Mouse (Mus musculus) T-helper 1 cell (primary cell): ENCODE data around the gene Mcrs1.
"Not testable (repeated sequence)": the region's sequence is repeated elsewhere in the genome, so short reads cannot be mapped to it uniquely, and the experiment has no call there.

Source experiments
- in situ Hi-C: fragments of 300-600 bp; cut with MboI, MseI; formaldehyde crosslinking; loops from one replicate; pipeline ENCODE4 v1.15.1; 2025; ENCODE audit warnings: high pct_unique_total_duplicates

Mcrs1 gene

DNA sequence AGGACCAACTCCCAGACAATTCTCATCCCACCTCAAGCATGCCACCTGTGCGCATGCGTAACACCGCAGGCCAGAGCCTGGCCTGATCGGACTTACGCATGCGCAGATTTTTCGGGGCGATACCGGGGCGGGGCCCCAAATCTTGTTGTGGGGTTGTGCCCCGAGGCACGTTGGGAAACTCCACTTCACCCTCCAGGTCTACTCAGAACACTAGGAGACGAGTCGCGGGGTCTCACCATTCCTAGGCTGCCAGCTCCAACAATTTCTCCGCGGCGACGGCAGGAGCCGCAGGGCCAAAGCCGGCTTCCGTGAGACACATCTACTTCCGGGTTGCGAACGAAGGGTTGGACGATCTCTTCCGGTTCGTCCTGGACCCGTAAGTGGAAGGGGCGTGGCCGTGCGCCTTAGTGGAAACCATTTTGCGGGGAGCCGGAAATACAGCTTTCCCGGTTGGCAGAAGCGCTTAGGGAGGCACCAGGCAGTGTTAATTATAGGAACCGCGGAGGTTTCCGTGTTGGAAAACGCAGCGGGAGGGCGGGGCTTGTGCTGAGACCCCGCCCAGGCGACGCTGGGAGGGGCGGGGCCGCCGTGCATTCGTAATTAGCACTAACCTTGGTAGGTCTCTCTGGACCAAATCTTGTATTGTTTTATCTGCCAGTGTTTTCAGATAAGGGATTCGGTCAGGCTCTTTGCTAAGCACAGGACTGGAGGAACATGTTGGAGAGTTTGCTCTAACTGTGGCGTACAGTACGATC lies at the start of gene Mcrs1:
Gene Mcrs1, minus strand, starts transcription at position 336 of the 755 bp plus-strand sequence.
- in situ Hi-C loops: no loop called here

DNA sequence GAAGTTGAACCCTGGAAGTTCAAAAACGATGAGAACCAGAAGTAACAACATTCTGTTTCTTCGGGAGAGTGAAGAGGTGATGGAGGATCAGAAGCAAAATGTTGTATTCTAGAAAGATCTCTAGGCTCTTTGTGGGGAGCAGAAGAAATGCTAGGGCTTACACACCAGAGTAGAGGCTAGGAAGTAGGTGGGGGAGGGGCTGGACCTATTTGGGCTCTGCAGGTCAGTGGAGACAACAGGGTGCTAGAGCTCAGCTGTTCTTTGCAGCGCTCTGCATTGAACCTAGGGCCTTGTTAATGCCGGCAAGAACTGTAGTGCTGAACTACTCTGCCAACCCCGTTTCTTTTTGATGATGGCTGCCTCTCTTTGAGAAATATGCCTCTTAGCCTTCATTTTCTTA lies 44.5 kb upstream of the Mcrs1 start:
- in situ Hi-C loops: no loop called here

DNA sequence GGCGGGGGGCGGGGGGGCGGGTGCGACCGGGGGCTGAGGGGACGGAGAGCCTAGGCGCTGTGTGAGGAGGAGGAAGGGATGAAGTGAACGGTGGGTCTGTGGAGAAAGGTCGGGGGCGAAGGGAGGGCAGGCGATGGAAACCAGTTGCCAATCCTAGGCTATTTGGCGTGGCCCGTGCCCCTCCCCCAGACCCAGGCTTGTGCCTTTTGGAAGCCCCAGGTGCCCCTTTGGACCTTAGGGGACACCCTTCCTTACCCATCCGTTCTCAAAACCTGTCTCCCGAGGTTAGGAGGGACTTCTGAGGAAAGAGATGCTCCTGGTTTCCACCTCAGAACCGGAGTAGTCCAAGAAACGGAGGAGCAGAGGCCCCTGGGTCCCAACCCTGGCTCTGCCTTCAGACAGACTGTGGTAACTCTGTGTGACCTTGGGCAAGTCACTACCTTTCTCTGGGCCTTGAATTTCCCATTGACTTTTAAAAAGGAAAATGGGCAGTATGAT lies 43.8 kb upstream of the Mcrs1 start, which contains the start of gene Fam186b:
Gene Fam186b, minus strand, starts transcription at position 405 of the 498 bp plus-strand sequence.
- in situ Hi-C loops: no loop called here

DNA sequence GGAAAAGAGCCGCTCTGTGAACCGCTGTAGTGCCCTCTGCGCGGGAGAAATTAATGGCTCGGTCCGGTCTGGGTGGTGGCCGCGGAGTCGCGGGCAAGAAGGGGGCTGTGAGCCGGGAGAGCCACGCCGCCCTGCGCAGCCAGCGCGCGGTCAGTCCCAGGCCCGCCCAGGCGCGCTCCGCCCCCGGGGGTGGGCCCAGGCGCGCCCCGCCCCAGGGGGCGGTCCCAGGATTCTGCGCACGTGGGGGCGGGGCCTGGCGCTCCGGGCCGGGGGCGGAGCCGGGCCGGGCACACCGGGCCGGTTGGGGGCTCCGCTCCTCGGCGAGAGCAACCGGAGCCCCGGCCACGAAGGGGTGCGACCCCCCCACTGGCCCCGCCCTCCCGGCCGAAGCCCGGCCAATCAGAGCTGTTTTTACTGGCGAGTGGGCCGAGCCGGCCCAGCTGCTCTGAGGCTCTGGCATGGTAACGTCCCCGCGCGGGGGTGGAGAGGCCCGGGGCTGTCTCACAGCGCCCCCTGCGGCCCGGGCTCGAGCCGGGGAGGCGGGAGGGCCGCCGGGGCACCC lies 43.1 kb upstream of the Mcrs1 start, which contains the start of gene Prpf40b:
Gene Prpf40b, plus strand, starts transcription at position 275 of the 562 bp plus-strand sequence.
- in situ Hi-C loops: no loop called here

DNA sequence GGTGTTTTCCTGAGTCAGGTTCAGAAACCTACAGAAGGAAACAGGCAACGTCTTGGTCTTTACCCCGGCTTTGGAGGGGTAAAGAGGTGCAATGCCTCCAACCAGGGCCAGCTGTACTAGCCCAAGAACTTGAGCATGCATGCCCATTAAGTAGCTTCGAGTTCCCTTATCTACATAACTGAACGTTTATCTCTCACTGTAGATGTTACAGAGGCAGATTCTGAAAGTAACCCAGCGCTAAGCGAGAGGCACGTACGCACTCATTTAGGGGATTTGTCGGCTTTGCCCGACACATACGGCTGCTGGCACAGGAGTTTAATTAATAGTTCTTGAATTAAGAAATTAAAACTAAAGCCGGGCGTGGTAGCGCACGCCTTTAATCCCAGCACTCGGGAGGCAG lies 42.5 kb upstream of the Mcrs1 start:
- in situ Hi-C loops: no loop called here

DNA sequence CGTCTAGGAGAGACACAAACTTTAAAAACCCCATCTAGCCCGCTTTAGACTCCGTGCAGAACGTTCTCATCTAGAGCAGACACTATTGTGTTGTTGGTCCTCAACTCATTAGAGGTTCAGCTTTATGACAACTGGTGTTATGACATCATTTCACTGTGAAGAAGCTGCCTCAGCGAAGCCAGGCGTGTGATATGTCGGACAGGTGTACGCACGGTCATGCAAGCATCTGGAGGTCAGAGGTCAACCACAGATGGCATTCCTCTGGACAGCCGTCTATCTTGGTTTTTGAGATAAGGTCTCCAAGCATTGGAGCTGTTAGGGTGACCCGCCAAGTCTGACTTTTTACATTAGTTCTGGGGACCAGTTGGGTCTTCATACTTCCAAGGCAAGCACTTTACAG lies 38.8 kb upstream of the Mcrs1 start:
- in situ Hi-C loops: no loop called here

DNA sequence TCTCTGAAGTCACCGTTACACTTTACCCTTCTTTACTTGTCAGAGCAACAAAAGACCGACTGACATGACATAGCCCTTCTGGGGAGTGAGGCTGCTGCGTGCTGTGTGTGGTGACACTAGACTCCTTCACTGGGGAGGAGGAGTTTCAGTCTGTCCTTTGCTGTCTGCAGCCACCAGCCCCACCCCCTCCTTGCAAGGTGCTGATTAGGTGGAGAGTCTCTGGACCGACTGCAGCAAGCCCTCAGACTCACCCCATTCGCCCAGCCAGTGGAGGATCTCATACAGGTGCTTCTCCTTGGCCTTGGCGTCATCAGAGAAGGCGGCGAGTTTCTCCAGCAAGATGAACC lies 33.4 kb upstream of the Mcrs1 start:
- in situ Hi-C loops: no loop called here

DNA sequence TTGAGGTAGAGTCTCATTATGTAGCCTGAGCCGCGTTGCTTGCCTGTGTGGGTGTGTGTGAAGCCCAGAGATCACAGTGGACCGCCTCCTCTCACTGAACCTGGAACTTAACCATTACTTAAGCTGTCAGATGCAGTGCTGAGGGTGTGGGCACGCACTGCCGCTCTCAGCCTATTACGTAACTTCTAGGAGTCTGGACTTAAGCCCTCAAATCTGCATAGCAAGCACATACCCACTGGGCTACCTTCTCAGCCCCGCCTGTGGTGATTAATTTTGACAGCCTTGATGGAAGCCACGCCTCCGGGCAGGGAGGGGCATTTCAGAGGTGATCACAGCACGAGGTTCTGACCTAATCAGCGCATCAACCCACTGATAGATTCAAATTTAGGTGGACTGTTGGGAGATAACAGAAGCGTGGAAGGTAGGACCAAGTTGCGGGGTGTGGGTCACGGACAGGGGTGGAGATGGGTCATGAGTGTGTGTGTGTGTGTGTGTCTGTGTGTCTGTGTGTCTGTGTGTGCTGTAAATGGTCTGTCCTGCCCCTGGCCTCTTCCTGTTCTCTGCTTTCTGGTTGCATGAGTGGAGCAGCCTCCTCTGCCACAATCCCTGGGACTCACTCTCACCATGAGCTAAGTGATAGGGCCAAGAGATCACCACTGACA lies 32.9 kb upstream of the Mcrs1 start:
- in situ Hi-C loops: no loop called here

DNA sequence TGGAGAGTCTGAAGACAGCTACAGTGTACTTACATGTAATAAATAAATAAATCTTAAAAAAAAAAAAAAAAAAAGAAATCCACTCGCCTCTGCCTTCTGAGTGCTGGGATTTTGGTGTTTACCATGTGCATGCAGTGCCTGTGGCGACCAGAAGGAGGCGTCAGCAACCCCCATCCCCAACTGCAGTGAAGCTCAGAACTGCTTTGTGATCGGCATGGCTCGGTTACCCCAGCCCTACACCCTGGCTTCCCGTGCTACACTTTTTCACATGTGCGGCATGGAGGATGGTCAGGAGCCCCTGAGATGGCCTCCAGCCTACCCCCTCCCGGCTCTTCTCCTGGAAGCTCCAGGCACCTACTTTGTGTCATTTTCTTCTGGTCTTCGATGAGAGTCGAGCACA lies 31.7 kb upstream of the Mcrs1 start:
- in situ Hi-C loops: no loop called here

DNA sequence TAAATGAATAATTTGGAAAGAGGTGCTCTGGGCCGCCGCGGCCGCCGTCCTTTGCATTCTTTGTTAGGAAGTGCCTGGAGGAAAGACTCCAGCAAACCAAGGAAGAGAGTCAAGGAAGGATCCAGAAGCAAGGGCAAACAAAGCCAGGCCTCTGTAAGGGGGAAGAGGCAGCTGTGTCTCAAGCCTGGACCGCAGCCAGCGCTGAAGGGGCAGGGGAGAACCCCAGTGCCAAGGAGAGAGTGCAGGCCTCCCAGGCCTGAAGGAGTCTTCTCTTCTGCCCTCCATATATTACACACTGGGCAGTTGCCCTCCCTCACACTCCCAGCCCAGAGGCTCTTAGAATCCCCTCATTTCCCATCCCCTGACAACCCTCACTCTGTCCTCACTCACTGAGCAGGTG lies 26.5 kb upstream of the Mcrs1 start:
- in situ Hi-C loops: no loop called here

DNA sequence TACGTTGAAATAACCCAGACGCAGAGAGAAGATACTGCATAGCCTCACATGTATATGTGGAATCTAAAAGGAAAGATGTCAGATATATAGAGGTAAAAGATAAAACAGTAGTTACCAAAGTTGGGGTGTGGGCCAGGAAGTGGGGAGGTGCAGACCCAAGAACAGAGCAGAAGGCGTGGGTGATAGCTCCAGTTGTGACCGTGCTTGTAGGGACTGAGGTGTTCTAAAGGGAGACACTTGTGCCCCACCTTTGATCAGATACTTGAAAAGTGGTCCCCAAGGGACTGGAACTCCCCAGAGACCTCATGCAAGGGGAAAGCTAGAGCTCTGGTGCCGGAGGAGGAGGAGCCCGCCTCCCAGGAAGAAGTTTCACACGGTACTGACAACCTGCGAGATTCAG lies 24.3 kb upstream of the Mcrs1 start:
- in situ Hi-C loops: no loop called here

DNA sequence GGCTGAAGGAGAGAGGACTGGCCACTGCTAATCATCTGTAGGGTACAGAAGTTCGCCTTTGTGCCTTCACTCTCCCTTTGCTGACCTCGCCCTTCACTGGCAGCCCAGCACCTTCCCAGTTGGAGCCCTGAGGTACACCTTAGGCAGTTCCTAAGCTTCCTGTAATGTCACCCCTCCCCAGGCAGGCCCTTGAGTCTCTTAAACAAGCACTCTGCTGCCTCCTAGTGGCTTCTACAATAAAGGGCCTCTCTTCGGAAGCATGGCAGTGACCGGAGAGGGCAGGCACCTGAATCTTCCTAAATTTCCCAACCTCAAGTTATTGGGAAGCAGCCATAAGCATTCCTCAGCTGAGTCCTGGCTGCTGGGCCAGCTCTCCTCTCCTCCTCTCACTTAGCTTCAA lies 13.9 kb upstream of the Mcrs1 start:
- in situ Hi-C loops: no loop called here

DNA sequence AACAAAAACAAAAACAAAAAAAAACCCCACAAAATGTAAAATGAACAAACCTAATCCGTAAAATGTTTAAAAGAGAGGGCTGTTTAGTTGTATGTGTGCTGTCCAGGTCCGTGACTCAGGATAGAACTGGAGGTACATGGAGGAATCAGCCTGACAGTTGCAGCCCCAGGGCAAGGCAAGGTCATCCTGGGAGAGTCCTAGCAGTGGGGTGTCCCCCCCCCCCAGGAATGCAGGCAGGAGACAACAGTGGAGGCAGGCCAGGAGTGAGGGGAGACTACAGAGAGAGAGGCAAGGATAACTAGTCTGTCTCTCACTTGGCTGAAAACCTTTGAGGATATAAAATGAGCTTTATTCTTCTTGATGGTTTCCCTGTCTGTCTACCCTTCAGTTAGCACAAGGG lies 12.6 kb upstream of the Mcrs1 start:
- in situ Hi-C loops: no loop called here

DNA sequence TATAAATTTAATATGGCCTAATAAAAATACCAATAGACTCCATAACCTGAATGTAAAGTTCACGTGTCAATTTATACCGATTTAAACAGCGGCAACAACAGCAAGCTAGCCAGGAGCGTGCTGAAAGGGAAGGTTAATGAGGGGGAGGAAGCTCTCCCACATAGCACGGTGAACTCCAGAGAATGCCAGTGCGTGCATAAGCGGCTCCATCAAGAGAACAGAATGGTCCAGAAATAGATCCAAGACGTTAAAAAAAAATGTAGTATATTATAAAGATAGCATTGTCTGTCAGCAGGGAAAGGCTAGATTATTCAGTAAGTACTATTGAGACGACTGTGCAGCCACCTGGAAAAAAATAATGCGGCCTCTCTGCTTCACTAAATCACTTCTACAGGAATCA lies 10.9 kb upstream of the Mcrs1 start:
- in situ Hi-C loops: no loop called here

DNA sequence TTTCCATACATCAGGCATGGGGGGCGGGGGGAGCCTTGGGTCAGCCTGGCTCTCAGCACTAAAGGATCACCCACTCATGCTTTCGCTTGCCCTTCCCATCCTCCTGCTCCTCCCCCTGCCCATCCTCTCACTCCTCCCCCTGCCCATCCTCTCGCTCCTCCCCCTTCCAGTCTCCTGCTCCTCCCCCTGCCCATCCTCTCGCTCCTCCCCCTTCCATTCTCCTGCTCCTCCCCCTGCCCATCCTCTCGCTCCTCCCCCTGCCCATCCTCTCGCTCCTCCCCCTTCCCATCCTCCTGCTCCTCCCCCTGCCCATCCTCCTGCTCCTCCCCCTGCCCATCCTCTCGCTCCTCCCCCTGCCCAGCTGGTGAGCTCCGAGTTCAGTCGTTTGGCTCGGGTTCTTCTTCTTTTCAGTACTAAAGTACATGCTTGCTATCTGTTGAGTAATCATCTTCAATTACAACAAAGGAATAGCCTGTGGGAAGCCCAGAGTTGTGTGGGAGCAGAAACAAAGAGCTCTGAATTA lies 8.0 kb upstream of the Mcrs1 start:
- in situ Hi-C loops: no loop called here

DNA sequence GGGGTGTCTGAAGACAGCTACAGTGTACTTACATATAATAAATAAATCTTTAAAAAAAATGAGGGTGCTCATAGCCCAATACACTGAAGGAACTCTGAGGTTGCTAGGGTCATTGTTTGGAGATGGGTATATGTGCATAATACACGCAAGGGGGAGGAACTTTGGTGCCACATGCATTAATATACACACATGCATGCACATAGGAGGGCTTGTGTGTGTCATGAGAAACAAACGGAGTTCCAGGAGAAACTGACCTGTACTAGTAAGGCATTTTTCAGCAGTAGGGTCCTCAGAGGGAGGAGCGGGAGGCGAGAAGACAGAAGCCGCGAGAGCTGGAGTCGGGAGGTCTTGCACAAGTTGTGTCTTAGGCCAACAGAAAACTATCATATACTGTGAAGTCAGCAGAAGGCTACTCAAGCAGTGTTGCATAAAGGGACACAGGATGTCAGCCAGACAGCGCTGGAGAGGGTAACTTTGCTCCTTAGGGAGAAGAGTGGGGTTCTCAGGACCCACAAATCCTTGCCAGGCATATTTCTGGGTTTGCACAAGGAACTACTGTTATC lies 7.5 kb upstream of the Mcrs1 start:
- in situ Hi-C loops: no loop called here

DNA sequence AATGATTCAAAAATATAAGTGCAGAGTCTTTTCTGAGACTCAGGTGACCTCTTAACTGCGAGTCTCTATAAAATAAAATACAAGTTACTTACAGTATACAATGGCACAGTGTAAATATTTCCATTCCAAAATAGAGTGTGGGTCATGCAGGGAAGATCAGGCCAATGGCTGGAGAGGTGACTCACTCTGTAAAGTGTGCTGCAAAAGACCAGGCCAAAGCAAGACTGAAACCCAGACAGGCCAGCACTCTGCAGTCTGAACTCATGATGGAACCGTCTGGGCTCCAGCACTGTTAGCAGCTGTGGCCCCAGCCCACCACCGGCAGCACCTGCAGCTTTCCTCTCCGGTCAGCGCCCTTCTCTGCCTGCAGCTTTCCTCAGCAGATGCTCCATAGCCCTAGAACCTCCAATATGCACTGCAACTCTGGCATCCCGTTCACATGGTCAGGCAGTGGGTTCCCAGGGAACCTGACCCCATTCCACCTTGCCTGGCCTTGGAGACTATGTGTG lies 3.5 kb upstream of the Mcrs1 start:
- in situ Hi-C loops: no loop called here

DNA sequence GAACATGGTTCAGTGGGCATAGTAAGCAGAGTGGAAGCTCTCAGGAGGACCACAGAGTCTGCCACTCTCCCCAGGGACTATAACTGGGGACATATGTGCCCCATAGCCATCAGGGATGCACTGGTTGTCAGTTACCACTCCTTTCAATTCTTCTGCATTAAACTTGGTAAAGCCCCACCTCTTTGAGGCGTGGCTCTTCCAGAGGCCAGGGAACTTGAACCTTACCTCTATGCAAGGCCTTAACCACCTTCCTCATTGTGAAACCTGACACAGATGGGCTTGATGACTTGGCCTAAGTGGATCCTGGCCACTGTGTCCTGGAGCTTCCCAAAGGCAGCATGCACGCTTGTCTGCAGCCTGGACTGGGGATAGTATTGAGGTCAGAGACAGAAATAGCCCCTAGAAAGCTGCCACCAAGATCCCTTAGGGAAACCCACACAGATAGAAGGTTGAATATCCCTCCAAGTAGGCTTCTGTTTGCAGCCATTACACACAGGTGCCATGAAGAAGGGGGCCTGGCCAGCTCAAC lies 2.8 kb upstream of the Mcrs1 start:
- in situ Hi-C loops: no loop called here

DNA sequence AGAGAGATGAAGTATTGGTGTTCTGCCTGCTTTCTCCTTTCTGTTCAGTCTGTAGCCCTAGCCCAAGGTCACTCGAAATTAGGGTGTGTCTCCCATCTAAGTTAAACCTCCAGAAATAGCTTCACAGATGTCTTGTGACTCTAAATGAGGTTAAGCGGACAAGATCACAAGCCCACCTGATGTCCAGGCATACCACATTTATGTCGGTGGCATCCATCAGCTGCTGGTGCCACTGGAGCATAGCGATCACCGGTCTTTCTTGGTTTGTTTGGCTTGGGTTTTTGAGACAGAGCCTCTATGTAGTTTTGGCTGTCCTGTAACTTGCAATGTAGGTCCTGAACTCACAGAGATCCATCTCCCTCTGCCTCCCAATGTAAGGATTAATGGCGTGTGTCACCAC lies 2.0 kb upstream of the Mcrs1 start:
- in situ Hi-C loops: no loop called here

DNA sequence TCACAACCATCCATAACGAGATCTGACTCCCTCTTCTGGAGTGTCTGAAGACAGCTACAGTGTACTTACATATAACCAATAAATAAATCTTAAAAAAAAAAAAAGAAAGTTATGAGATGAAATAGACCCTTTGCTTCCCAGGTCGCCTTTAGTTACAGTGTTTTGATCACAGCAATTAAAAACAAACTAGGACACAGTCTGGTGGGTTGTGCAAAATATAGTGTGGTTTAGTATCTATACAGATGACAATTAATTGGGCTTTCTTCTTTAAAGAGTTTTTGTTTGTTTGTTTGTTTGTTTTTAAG lies 1.4 kb upstream of the Mcrs1 start:
- in situ Hi-C loops: not testable (repeated sequence)

DNA sequence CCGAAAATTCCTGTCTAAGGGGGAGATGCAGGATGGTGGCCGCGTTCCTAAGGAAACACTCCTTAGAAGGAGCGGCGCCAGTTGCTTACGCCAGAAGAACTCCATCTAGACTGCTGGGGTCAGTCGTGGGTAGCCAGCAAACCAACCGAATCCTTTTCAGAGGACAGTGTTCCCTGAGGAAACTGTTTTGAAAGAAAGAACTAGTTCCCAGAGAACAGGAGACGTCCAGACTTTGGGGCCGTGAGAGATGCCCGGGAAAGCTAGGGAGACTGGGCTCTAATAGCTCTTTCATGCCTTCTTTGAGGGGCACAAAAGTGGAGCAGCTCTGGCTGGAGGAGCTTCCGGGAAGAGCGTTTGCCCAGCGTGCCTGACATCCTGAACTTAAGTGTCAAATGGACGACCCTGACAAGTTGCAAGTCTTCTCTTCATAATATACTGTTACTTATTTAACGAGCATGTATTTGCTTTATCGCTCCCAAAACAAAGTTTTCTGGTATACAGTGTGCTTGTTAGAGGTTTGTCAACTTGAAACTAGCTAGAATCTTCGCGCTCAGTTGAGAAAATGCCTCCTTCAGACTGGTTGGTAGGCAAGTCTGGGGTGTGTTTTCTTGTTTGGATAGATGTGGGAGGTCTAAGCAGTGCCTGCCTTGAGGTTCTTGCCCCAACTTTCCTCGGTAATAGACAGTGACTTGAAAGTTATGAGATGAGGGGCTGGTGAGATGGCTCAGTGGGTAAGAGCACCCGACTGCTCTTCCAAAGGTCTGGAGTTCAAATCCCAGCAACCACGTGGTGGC lies 817 bp upstream of the Mcrs1 start:
- in situ Hi-C loops: no loop called here
